Mouse (Mus musculus) forebrain, embryonic 10.5 days (tissue): ENCODE data around the gene Nfat5. TPM values are rescaled to one million over a fixed set of nuclear protein-coding genes. Genes with fewer than 3 reads are reported as not detected.
A peak's percentile ranks its signal among the peaks of the same experiment; 100 is the strongest.

Source experiments
- DNase-seq: peaks from one replicate; pipeline ENCODE4 v3.0.0-alpha.2; 2017; ENCODE audit warnings: low spot score; ENCODE audit errors: extremely low spot score
- H3K27ac ChIP-seq: fragments of 300-500 bp; sonication (generic); 2 replicates; pipeline ENCODE4 v1.5.1; 2016; ENCODE audit warnings: mild to moderate bottlenecking
- H3K27me3 ChIP-seq: fragments of 300-500 bp; sonication (generic); 2 replicates; pipeline ENCODE4 v1.6.1; 2016; ENCODE audit warnings: mild to moderate bottlenecking; ENCODE audit not compliant: poor library complexity, severe bottlenecking
- H3K36me3 ChIP-seq: fragments of 300-500 bp; sonication (generic); replicated peaks from 2 replicates; pipeline ENCODE4 v1.6.1; 2016; ENCODE audit warnings: mild to moderate bottlenecking, moderate library complexity
- H3K4me1 ChIP-seq: fragments of 300-500 bp; sonication (generic); 2 replicates; pipeline ENCODE4 v1.6.1; 2016
- H3K4me3 ChIP-seq: fragments of 300-500 bp; sonication (generic); 2 replicates; pipeline ENCODE4 v1.5.1; 2016; ENCODE audit warnings: mild to moderate bottlenecking, moderate library complexity
- H3K9me3 ChIP-seq: fragments of 300-500 bp; sonication (generic); 2 replicates; pipeline ENCODE4 v1.6.1; 2016; ENCODE audit warnings: mild to moderate bottlenecking, moderate library complexity
- WGBS: fragments of 180-500 bp; shearing (Covaris S2); methylation state at CpG from one replicate; pipeline ENCODE4 v1.1.7; 2016; 5-methylcytosine and 5-hydroxymethylcytosine counted together
- polyA plus RNA-seq: library from polyadenylated mRNA; unstranded; fragments of >200 nt; fragmentation: Nextera tagmentation; extraction: Ambion mirVana; gene quantifications from 2 replicates; pipeline ENCODE4 v1.2.1, GENCODE M21; 2016

Gene Nfat5
- polyA plus RNA-seq, 1 experiment from 2014 or later, result 7.8 TPM

- WGBS, result 94% methylated on average over 8 of the region's 8 CpGs
- no peaks in the 10 kb centered on the region for H3K9me3 ChIP-seq
- no peaks in the 10 kb centered on the region for H3K36me3 ChIP-seq
- DNase-seq, result no peak
- no peaks in the 10 kb centered on the region for H3K4me1 ChIP-seq
- no peaks in the 10 kb centered on the region for H3K27me3 ChIP-seq
- H3K4me3 ChIP-seq, result no peak overlapping the region
- H3K27ac ChIP-seq, result no peak overlapping the region
Measured at GRCm38 (mm10) chr8:107389557-107389956, 96.3 kb downstream of the Nfat5 start.

- no peaks in the 10 kb centered on the region for H3K27me3 ChIP-seq
- H3K9me3 ChIP-seq, result no peaks in the 10 kb centered on the region
- H3K4me3 ChIP-seq, result no peak overlapping the region
- H3K4me1 ChIP-seq, result no peaks in the 10 kb centered on the region
- DNase-seq, result no peak
- no peaks in the 10 kb centered on the region for H3K36me3 ChIP-seq
- no peak overlapping the region for H3K27ac ChIP-seq
- whole genome bisulfite sequencing, result 92% methylated on average over 16 of the region's 16 CpGs
Measured at GRCm38 (mm10) chr8:107390476-107391135, 97.3 kb downstream of the Nfat5 start.

GRCm38 (mm10) chr8:107391136-107391516, 97.9 kb downstream of the Nfat5 start:
- DNase-seq, result no peak
- Histone ChIP-seq H3K36me3 (no peaks in the 10 kb centered on the region), H3K27me3 (no peaks in the 10 kb centered on the region), H3K4me1 (no peaks in the 10 kb centered on the region), H3K4me3 (no peak overlapping the region), H3K9me3 (no peaks in the 10 kb centered on the region), H3K27ac (no peak overlapping the region)
- 77% methylated on average over 4 of the region's 4 CpGs for WGBS

- no peak overlapping the region for H3K4me3 ChIP-seq
- no peak for DNase-seq
- no peaks in the 10 kb centered on the region for H3K36me3 ChIP-seq
- H3K27me3 ChIP-seq, result no peaks in the 10 kb centered on the region
- H3K9me3 ChIP-seq, result no peaks in the 10 kb centered on the region
- peaks cover 12% of the 10 kb centered on the region for H3K4me1 ChIP-seq
- H3K27ac ChIP-seq, result no peak overlapping the region
Measured at GRCm38 (mm10) chr8:107395397-107395796, 102.1 kb downstream of the Nfat5 start.

GRCm38 (mm10) chr8:107396106-107396670, 102.9 kb downstream of the Nfat5 start:
- Histone ChIP-seq H3K4me3 (no peak overlapping the region), H3K27me3 (no peaks in the 10 kb centered on the region), H3K4me1 (peaks cover 12% of the 10 kb centered on the region), H3K36me3 (no peaks in the 10 kb centered on the region), H3K27ac (no peak overlapping the region), H3K9me3 (no peaks in the 10 kb centered on the region)
- WGBS, result 86% methylated on average over 10 of the region's 10 CpGs
- DNase-seq, result no peak

GRCm38 (mm10) chr8:107397665-107398064, 104.4 kb downstream of the Nfat5 start:
- Histone ChIP-seq H3K27ac (peak overlapping the region; percentile 57; the same call in 1 of the 2 replicates), H3K9me3 (no peaks in the 10 kb centered on the region), H3K27me3 (no peaks in the 10 kb centered on the region), H3K4me3 (no peak overlapping the region), H3K4me1 (peaks cover 24% of the 10 kb centered on the region), H3K36me3 (no peaks in the 10 kb centered on the region)
- 58% methylated on average over 12 of the region's 12 CpGs for WGBS
- DNase-seq, result no peak

- DNase-seq, result no peak
- H3K36me3 ChIP-seq, result no peaks in the 10 kb centered on the region
- H3K27ac ChIP-seq, result no peak overlapping the region; the same call in 1 of the 2 replicates
- 51% methylated on average over 9 of the region's 9 CpGs for WGBS
- no peak overlapping the region for H3K4me3 ChIP-seq
- peaks cover 37% of the 10 kb centered on the region for H3K4me1 ChIP-seq
- H3K9me3 ChIP-seq, result no peaks in the 10 kb centered on the region
- H3K27me3 ChIP-seq, result no peaks in the 10 kb centered on the region
Measured at GRCm38 (mm10) chr8:107399495-107399894, 106.2 kb downstream of the Nfat5 start.

GRCm38 (mm10) chr8:107401866-107402265, 108.6 kb downstream of the Nfat5 start:
- Histone ChIP-seq H3K27me3 (no peaks in the 10 kb centered on the region), H3K4me3 (no peak overlapping the region), H3K9me3 (no peaks in the 10 kb centered on the region), H3K27ac (no peak overlapping the region), H3K36me3 (0 out of 2 replicates have a peak, but pooled peaks cover 3% of the 10 kb centered on the region), H3K4me1 (peaks cover 39% of the 10 kb centered on the region)
- 82% methylated on average over 5 of the region's 5 CpGs for WGBS
- no peak for DNase-seq

- no peaks in the 10 kb centered on the region for H3K9me3 ChIP-seq
- 20% methylated on average over 22 of the region's 22 CpGs for WGBS
Measured at GRCm38 (mm10) chr8:107403038-107403781, 109.9 kb downstream of the Nfat5 start, which contains the start of gene Nqo1. Nqo1 (minus strand) TSS chr8:107403206.

GRCm38 (mm10) chr8:107404057-107404456, 110.8 kb downstream of the Nfat5 start:
- WGBS, result 90% methylated on average over 4 of the region's 4 CpGs

More at GRCm38 (mm10) chr8:107403038-107403781, 109.9 kb downstream of the Nfat5 start, which contains the start of gene Nqo1:
- peak; percentile 79 for DNase-seq
- peak within 1 kb of the TSS; percentile 78 for H3K27ac ChIP-seq
- peaks cover 13% of the 10 kb centered on the region; the same call in 1 of the 2 replicates for H3K36me3 ChIP-seq
- H3K4me1 ChIP-seq, result peaks cover 42% of the 10 kb centered on the region
- H3K4me3 ChIP-seq, result peak within 1 kb of the TSS; percentile 49
- no peaks in the 10 kb centered on the region for H3K27me3 ChIP-seq

GRCm38 (mm10) chr8:107405935-107406334, 112.7 kb downstream of the Nfat5 start:
- DNase-seq, result no peak
- WGBS, result 76% methylated on average over 3 of the region's 3 CpGs
- H3K27ac ChIP-seq, result no peak overlapping the region

More at GRCm38 (mm10) chr8:107404057-107404456, 110.8 kb downstream of the Nfat5 start:
- Histone ChIP-seq H3K36me3 (peaks cover 18% of the 10 kb centered on the region), H3K4me3 (0 out of 2 replicates have a peak overlapping the region, but pooled peaks have one; percentile 49), H3K9me3 (no peaks in the 10 kb centered on the region), H3K27me3 (no peaks in the 10 kb centered on the region), H3K27ac (peak overlapping the region; percentile 78), H3K4me1 (peaks cover 42% of the 10 kb centered on the region)
- DNase-seq, result no peak

GRCm38 (mm10) chr8:107411391-107411790, 118.1 kb downstream of the Nfat5 start:
- 73% methylated on average over 4 of the region's 4 CpGs for WGBS
- Histone ChIP-seq H3K36me3 (peaks cover 92% of the 10 kb centered on the region), H3K4me3 (no peak overlapping the region), H3K9me3 (no peaks in the 10 kb centered on the region), H3K27me3 (no peaks in the 10 kb centered on the region), H3K4me1 (peaks cover 17% of the 10 kb centered on the region), H3K27ac (no peak overlapping the region)
- no peak for DNase-seq

More at GRCm38 (mm10) chr8:107405935-107406334, 112.7 kb downstream of the Nfat5 start:
- H3K4me1 ChIP-seq, result peaks cover 42% of the 10 kb centered on the region
- H3K27me3 ChIP-seq, result no peaks in the 10 kb centered on the region
- H3K9me3 ChIP-seq, result no peaks in the 10 kb centered on the region
- H3K36me3 ChIP-seq, result peaks cover 37% of the 10 kb centered on the region
- no peak overlapping the region for H3K4me3 ChIP-seq

GRCm38 (mm10) chr8:107412552-107412951, 119.3 kb downstream of the Nfat5 start:
- DNase-seq, result no peak
- Histone ChIP-seq H3K27me3 (no peaks in the 10 kb centered on the region), H3K4me3 (no peak overlapping the region), H3K27ac (no peak overlapping the region), H3K36me3 (peaks cover 97% of the 10 kb centered on the region), H3K4me1 (peaks cover 6% of the 10 kb centered on the region), H3K9me3 (no peaks in the 10 kb centered on the region)
- WGBS, result 93% methylated on average over 8 of the region's 8 CpGs
